Mouse (Mus musculus) kidney, embryonic 16.5 days (tissue): ENCODE data around the gene Natd1. TPM values are rescaled to one million over a fixed set of nuclear protein-coding genes. Genes with fewer than 3 reads are reported as not detected.

Experiments used
- ATAC-seq: fragments of 200-750 bp; cut with Nextera tagmentation; 2 replicates; pipeline ENCODE4 v1.8.0; 2017; ENCODE audit warnings: moderate TSS enrichment; ENCODE audit not compliant: low FRiP score, low TSS enrichment
- H3K27ac ChIP-seq: fragments of 300-500 bp; sonication (generic); 2 replicates; pipeline ENCODE4 v1.5.1; 2014; ENCODE audit warnings: low read length
- H3K27me3 ChIP-seq: fragments of 300-500 bp; sonication (generic); 2 replicates; pipeline ENCODE4 v1.6.1; 2014; ENCODE audit warnings: low read length, control low read depth, mixed read lengths; ENCODE audit not compliant: insufficient read depth
- H3K36me3 ChIP-seq: fragments of 300-500 bp; sonication (generic); 2 replicates; pipeline ENCODE4 v1.6.1; 2014; ENCODE audit warnings: low read length, control low read depth, mixed read lengths; ENCODE audit not compliant: insufficient read depth
- H3K4me1 ChIP-seq: fragments of 300-500 bp; sonication (generic); 2 replicates; pipeline ENCODE4 v1.6.1; 2014; ENCODE audit warnings: low read length, control low read depth, mixed read lengths; ENCODE audit not compliant: insufficient read depth
- H3K4me2 ChIP-seq: fragments of 300-500 bp; sonication (generic); replicated peaks from 2 replicates; pipeline ENCODE4 v1.6.1; 2014; ENCODE audit warnings: low read depth, low read length
- H3K4me3 ChIP-seq: fragments of 300-500 bp; sonication (generic); 2 replicates; pipeline ENCODE4 v1.5.1; 2014; ENCODE audit warnings: mild to moderate bottlenecking, low read length
- H3K9ac ChIP-seq: fragments of 300-500 bp; sonication (generic); replicated peaks from 2 replicates; pipeline ENCODE4 v1.6.1; 2014; ENCODE audit warnings: low read length
- H3K9me3 ChIP-seq: fragments of 300-500 bp; sonication (generic); 2 replicates; pipeline ENCODE4 v1.6.1; 2016; ENCODE audit warnings: low read length, control low read depth
- WGBS: fragments of 180-500 bp; shearing (Covaris S2); extraction: QIAGEN DNeasy Blood & Tissue Kit; methylation state at CpG from one replicate; pipeline ENCODE4 v1.1.7; 2014; 5-methylcytosine and 5-hydroxymethylcytosine counted together
- polyA plus RNA-seq: library from polyadenylated mRNA; unstranded; fragments of >200 nt; fragmentation: Nextera tagmentation; extraction: Ambion mirVana; gene quantifications from 2 replicates; pipeline ENCODE4 v1.2.1, GENCODE M21; 2015

Gene Natd1
- polyA plus RNA-seq: 29.9 and 31.2 TPM in 2 replicates

DNA sequence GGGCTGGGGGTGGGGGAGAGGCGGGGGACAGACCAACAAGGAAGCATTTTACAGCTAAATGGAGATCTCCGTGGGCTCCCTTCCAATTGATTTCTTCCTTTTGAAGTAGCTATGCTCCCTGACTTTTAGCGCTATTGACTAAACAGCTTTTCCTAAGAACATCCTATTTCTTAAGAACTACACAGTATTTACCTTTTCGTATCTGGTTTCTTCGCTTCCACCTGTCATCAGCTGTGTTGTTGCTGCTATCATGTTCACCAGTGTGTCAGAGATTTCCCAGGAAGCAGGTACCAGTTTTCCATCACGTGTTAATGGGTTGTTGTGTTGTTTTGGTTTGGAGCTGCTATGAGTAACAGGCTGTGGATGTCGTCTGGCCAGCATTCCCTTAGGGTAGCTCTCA lies at the start of gene Natd1:
Gene Natd1, minus strand, starts transcription at position 260 of the 400 bp plus-strand sequence.
- peak within 1 kb of the TSS; percentile 89 for H3K9ac ChIP-seq
- H3K4me2 ChIP-seq: peak within 1 kb of the TSS; percentile 64
- no peaks in the 10 kb centered on the region for H3K9me3 ChIP-seq
- WGBS: 28% methylated on average over 7 of the region's 7 CpGs
- H3K36me3 ChIP-seq: no peaks in the 10 kb centered on the region
- H3K4me1 ChIP-seq: peaks cover 36% of the 10 kb centered on the region
- peak within 1 kb of the TSS; percentile 91 for H3K4me3 ChIP-seq
- no peaks in the 10 kb centered on the region for H3K27me3 ChIP-seq
- peak within 1 kb of the TSS; percentile 76 for H3K27ac ChIP-seq
- ATAC-seq: no peak

- H3K4me3 ChIP-seq: no peak overlapping the region
- 48% methylated on average over 5 of the region's 5 CpGs for WGBS
- H3K4me2 ChIP-seq: no peak overlapping the region
- H3K4me1 ChIP-seq: 0 out of 2 replicates have a peak, but pooled peaks cover 3% of the 10 kb centered on the region
- H3K9me3 ChIP-seq: no peaks in the 10 kb centered on the region
- no peak for ATAC-seq
- no peak overlapping the region for H3K9ac ChIP-seq
- H3K27ac ChIP-seq: no peak overlapping the region
- H3K36me3 ChIP-seq: no peaks in the 10 kb centered on the region
- H3K27me3 ChIP-seq: no peaks in the 10 kb centered on the region
Measured at GRCm38 (mm10) chr11:60962709-60963108, 48.2 kb upstream of the Natd1 start.

GRCm38 (mm10) chr11:60961176-60961575 lies 46.6 kb upstream of the Natd1 start:
- Histone ChIP-seq H3K27me3 (no peaks in the 10 kb centered on the region), H3K4me2 (no peak overlapping the region), H3K9ac (no peak overlapping the region), H3K4me3 (no peak overlapping the region), H3K9me3 (no peaks in the 10 kb centered on the region), H3K36me3 (no peaks in the 10 kb centered on the region), H3K4me1 (no peaks in the 10 kb centered on the region), H3K27ac (no peak overlapping the region)
- 67% methylated on average over 1 of the region's 1 CpGs for WGBS
- no peak for ATAC-seq

DNA sequence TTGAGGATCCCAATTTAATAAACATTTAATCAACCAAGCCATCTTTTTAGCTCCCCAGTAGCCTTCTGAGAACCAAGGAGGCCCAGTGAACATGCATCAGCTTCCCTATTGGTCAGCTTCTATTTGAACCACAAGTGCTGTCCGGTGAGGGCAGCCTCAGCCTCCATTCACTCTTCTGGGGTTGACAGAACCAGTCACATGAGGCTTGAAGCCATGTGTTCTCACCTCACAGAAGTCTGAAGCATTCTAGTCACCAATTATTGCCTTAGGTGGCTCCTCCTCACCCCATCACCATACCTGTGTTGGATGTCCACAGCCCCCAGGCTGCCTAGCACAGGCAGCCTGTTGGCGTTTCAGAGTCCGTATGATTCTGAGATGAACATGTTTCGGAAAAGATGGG lies 44.4 kb upstream of the Natd1 start:
- no peak overlapping the region for H3K4me2 ChIP-seq
- H3K27ac ChIP-seq: no peak overlapping the region
- H3K9me3 ChIP-seq: no peaks in the 10 kb centered on the region
- H3K36me3 ChIP-seq: no peaks in the 10 kb centered on the region
- WGBS: 93% methylated on average over 4 of the region's 4 CpGs
- H3K4me3 ChIP-seq: no peak overlapping the region
- no peak for ATAC-seq
- H3K9ac ChIP-seq: no peak overlapping the region
- H3K4me1 ChIP-seq: peaks cover 3% of the 10 kb centered on the region; the same call in 1 of the 2 replicates
- H3K27me3 ChIP-seq: no peaks in the 10 kb centered on the region

- no peaks in the 10 kb centered on the region for H3K27me3 ChIP-seq
- H3K36me3 ChIP-seq: peaks cover 15% of the 10 kb centered on the region
- no peak overlapping the region for H3K4me2 ChIP-seq
- no peaks in the 10 kb centered on the region for H3K9me3 ChIP-seq
- 82% methylated on average over 9 of the region's 9 CpGs for WGBS
- no peak overlapping the region for H3K9ac ChIP-seq
- no peak overlapping the region for H3K4me3 ChIP-seq
- ATAC-seq: no peak
- peaks cover 3% of the 10 kb centered on the region; the same call in 1 of the 2 replicates for H3K4me1 ChIP-seq
- no peak overlapping the region for H3K27ac ChIP-seq
Measured at GRCm38 (mm10) chr11:60955621-60956383, 41.3 kb upstream of the Natd1 start.

- WGBS: 80% methylated on average over 10 of the region's 10 CpGs
- no peak for ATAC-seq
- Histone ChIP-seq H3K9ac (no peak overlapping the region; the same call in 1 of the 2 replicates), H3K27me3 (no peaks in the 10 kb centered on the region), H3K4me2 (no peak overlapping the region), H3K36me3 (peaks cover 22% of the 10 kb centered on the region), H3K27ac (no peak overlapping the region), H3K9me3 (no peaks in the 10 kb centered on the region), H3K4me3 (no peak overlapping the region), H3K4me1 (peaks cover 3% of the 10 kb centered on the region; the same call in 1 of the 2 replicates)
Measured at GRCm38 (mm10) chr11:60954255-60955104, 39.9 kb upstream of the Natd1 start.

DNA sequence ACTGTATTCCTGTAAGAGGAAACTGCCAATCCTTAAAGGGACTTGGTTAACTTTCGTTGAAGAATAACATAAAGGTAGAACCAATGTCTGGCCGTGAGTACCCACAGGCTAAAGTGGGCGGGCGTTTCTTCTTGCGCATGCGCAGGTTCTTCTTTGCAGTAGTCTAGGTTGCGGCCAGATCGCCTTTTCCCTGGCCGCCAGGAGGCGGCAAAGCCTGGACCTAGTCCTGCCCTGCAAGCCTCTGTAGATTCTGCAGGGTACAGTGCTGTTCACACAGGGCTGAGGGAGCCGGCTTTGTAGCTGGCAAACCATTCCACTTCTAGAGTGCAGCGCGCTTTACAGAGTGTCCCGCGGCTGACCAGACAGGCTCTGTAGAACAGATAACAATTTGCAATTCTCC lies 39.3 kb upstream of the Natd1 start:
- no peak overlapping the region; the same call in 1 of the 2 replicates for H3K9ac ChIP-seq
- peaks cover 3% of the 10 kb centered on the region; the same call in 1 of the 2 replicates for H3K4me1 ChIP-seq
- peak; percentile 98 for ATAC-seq
- H3K36me3 ChIP-seq: peaks cover 27% of the 10 kb centered on the region
- H3K27me3 ChIP-seq: no peaks in the 10 kb centered on the region
- no peak overlapping the region for H3K4me2 ChIP-seq
- WGBS: 6% methylated on average over 15 of the region's 15 CpGs
- no peaks in the 10 kb centered on the region for H3K9me3 ChIP-seq
- H3K4me3 ChIP-seq: no peak overlapping the region
- H3K27ac ChIP-seq: no peak overlapping the region

- no peak overlapping the region for H3K4me3 ChIP-seq
- no peaks in the 10 kb centered on the region for H3K27me3 ChIP-seq
- no peak for ATAC-seq
- H3K4me1 ChIP-seq: peaks cover 3% of the 10 kb centered on the region; the same call in 1 of the 2 replicates
- H3K27ac ChIP-seq: no peak overlapping the region
- peaks cover 33% of the 10 kb centered on the region for H3K36me3 ChIP-seq
- no peak overlapping the region for H3K4me2 ChIP-seq
- WGBS: 97% methylated on average over 6 of the region's 6 CpGs
- no peak overlapping the region for H3K9ac ChIP-seq
- no peaks in the 10 kb centered on the region for H3K9me3 ChIP-seq
Measured at GRCm38 (mm10) chr11:60952986-60953385, 38.4 kb upstream of the Natd1 start.

DNA sequence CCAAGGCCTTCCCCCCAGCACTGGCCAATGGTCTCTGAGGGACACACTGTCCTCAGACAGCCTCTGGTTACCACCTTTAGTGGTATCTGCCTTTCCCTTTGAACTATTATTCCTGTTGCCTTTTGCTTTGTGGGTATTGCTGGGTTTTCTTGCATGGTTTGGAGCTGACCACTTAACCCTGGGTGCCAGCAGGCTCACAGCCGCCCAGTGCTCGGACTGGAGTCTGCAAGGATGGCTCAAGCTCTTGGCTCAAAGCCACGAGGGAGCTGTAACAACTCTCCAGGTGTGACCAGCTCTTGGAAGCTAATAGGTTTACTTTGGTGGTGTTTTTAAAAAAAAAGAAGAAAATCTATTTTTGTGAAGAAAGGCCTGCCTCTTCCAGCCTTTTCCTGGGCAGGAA lies 37.8 kb upstream of the Natd1 start:
- no peaks in the 10 kb centered on the region for H3K9me3 ChIP-seq
- H3K4me2 ChIP-seq: no peak overlapping the region
- no peaks in the 10 kb centered on the region for H3K27me3 ChIP-seq
- no peak overlapping the region for H3K27ac ChIP-seq
- ATAC-seq: no peak
- H3K36me3 ChIP-seq: peaks cover 36% of the 10 kb centered on the region
- H3K9ac ChIP-seq: no peak overlapping the region
- no peak overlapping the region for H3K4me3 ChIP-seq
- peaks cover 3% of the 10 kb centered on the region; the same call in 1 of the 2 replicates for H3K4me1 ChIP-seq
- 92% methylated on average over 3 of the region's 3 CpGs for WGBS
